Mouse (Mus musculus): ENCODE measurements around the gene Chst5. TPM values are rescaled to one million over a fixed set of nuclear protein-coding genes. Genes with fewer than 3 reads are reported as not detected.
A peak's percentile ranks its signal among the peaks of the same experiment; 100 is the strongest.
"Not testable (repeated sequence)": the region's sequence is repeated elsewhere in the genome, so short reads cannot be mapped to it uniquely, and the experiment has no call there.

The Chst5 gene
- total RNA-seq (2021) = under 1 TPM; 0.44 to 0.95 TPM
- long read RNA-seq, experiment 1, partial matches to known transcripts = 0 of 2 reads
- long read RNA-seq, experiment 1, other reads (novel, unspliced or antisense) = 1 of 2 reads
- long read RNA-seq, experiment 2, partial matches to known transcripts = 0 of 5 reads
- long read RNA-seq, experiment 2, other reads (novel, unspliced or antisense) = 5 of 5 reads

DNA sequence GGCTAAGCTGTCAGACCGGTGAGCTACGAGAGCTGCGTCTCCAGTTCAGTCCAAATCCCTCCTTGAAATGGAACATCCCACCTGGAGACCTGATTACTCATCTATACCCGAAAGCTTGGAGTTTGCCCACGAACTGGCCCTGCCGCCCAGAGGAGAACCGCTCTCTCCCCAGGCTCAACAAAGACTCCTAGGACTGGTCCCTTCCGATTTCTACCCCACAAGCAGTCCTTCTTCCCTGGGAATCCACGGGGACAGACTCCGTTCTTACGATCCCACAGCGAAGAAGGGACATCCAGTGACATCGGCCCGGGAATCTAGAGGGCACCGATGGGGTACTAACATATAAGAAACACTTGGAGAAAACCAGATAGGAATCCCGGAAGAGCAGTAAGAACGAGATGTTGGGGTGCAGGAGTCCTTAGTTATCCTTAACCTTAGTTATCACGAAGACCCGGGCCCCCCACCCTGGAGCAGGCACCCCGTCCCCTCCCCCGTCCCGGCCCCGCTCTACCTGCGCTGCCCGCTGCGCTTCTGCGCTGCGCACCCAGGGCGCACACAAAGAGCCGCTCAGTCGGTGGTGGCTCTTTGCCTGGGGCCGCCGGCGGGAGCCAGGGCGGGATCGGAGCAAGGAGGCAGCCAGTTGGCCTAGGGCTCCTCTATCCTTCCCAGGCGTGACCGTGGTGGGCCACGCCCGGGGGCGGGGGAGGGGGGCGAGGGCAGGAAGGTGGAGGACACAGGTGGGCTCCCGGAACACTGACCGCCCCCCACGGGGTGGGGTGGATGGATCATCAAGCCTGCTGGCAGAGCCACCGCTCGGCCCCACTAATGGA lies at the start of gene Chst5:
TSS of gene Chst5 (minus strand) at position 827 of the 830 bp plus-strand sequence.
- DNase-seq (ENCODE audit: low spot score in 2 of 2) = no peak

DNA sequence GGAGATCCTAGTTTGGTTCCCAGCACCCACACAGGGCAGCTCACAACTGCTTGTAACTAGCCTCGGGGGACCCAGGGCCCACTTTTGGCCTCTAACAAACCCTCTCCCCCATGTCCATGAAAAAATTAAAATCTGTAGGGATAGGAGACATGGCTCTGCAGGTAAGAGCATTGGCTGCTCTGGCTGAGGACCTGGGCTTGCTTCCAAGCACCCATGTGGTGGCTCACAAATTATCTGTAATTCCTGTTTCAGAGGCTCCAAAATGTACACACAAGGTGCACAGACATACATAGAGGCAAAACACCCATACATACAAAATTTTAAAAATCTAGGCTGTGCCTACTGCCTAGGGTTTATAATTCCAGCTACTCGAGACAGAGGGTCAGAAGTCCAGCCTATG lies 47.0 kb upstream of the Chst5 start:
- no peak for DNase-seq (ENCODE audit: low spot score in 2 of 2)

DNA sequence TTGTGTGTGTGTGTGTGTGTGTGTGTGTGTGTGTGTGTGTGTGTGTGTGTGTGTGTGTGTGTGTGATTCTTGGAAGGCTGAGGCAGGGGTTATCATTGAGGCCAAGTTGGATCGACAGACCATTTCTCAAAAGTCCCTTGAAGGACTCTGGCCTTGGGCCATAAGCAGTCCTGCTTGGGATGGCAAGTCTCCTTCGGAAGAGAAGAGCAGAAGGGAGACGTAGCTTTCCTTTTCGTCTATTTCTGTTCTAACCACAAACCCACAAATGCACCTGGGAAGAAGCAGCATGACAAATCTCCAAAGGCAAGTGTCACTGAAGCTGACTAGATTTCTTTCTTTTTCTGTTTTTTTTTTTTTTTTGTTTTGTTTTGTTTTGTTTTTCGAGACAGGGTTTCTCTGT lies 45.6 kb upstream of the Chst5 start:
- DNase-seq (ENCODE audit: low spot score in 2 of 2) = no peak

DNA sequence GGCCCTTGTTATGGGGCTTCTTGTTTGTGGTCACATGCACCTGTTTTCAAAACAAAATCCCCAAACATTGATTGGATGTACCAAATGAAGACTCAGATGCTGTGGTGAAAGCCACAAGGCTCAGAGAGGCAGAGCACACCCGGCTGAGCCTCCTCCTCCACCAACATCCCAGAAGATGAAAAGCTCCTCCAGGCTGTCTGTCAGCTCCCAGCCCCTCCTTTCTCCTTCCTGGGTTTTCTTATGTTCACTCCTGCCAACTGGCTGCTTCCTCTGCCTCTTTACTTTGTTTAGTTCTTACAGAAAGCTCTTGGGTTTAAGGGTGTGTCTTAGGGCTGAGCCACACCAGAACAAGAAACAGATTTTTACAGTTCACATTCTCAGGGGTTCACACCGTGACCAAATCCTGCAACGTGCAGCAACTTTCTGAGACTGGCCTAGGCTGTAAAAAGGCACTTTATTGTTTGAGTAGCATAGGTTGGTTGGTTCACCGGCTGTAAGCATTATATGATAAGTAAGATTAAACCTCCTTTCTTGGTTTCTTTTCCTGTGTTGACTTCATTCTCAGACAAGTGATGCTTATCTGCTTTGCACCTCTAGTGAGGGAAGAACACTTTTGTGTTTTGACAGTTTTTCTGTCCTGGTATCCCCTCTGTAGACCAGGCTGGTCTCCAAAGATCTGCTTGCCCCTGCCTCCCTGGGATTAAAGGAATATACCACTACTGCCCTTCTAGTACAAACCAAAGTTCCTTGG lies 44.8 kb upstream of the Chst5 start:
- no peak for DNase-seq (ENCODE audit: low spot score in 2 of 2)

DNA sequence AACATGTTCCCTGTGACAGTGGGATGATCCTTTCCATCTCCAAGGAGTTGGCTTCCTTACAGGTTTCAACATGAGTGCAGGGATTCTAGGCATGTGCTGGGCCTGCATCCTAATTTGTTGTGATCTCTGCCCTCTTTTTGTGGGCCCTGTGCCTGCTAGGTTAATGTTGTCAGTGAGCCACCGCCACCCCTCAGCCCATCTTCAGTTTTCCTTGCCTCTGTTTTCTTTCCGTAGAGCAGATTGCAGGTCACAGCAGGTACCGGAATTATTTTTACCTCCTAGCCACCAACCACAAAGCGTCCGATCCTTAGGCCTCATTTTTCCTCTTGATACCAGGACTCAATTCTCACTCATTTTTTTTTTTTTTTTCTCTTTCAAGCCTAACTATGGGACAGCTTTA lies 41.7 kb upstream of the Chst5 start:
- DNase-seq (ENCODE audit: low spot score in 2 of 2) = no peak

DNA sequence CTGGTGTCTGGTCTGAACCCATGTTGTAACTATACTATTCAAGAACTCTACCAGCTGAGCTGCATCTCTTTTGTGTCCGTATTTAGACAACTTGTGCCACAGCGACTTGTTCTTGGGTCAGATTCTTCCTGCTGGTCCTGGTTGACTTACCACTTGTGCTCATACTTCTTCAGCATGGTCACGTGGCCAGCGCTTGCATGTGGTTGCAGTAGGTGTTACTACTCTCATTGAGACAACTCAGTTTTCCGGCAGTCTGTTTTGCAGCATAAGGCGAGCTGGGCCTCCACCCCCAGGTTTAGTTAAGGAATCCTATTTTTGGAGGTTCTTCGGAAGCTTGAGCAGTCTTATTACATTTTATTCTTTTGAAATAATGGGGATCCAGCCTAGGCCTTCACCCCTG lies 41.1 kb upstream of the Chst5 start:
- DNase-seq (ENCODE audit: low spot score in 2 of 2) = peak in 1 of 2 experiments; percentile 38

DNA sequence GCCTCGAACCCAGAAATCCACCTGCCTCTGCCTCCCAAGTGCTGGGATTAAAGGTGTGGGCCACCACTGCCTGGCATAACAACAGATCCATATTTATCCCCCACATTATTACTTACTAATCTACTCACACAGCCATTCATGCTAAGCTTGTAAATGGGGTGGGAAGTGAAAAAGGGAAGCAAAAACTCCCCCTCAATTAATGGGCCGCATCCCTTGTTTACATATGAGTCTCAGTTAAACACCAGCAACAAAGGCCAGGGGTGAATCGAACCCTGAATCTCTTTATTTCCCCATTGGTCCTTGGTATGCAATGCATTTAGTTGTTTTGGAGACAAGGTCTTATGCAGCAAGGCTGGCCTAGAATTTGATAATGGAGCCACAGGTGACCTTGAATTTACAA lies 40.6 kb upstream of the Chst5 start:
- DNase-seq (ENCODE audit: low spot score in 2 of 2) = no peak

DNA sequence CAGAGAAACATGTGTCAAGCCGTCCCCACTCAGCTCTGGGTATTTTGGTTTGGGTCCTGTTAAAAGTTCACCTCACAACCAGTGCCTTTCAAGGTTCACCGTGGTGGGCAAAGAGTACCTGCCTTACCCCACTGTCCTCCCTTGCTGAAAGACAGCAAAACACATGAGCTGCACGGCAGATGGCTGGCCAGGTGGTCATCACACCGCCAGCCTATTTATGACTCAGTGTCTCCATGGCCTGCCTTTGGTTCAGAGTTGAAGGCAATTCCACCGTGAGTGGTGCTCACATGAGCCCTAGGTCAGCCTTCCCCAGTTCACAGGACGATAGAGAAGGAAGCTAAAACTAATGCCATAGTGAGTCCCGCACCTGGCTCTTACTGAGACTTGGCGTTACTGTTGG lies 37.7 kb upstream of the Chst5 start:
- DNase-seq (ENCODE audit: low spot score in 2 of 2) = no peak

DNA sequence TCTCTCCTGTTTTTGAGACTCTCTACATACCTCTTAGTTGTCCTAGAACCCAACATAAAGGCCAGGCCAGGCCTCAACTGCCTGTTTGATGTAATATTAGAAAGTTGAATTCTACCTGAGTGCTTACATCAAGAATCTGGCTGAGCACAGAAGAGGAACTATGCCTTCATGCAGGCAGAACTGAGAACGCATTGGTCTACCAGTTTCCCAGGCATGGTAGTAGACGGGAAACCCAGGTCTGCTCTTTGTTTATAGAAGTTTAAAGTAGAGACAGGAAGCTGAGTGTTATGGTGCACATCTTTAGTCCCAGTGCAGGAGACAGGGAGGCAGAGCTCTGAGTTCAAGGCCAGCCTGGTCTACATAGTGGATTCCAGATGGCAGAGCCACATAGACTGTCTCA lies 36.9 kb upstream of the Chst5 start:
- no peak for DNase-seq (ENCODE audit: low spot score in 2 of 2)

DNA sequence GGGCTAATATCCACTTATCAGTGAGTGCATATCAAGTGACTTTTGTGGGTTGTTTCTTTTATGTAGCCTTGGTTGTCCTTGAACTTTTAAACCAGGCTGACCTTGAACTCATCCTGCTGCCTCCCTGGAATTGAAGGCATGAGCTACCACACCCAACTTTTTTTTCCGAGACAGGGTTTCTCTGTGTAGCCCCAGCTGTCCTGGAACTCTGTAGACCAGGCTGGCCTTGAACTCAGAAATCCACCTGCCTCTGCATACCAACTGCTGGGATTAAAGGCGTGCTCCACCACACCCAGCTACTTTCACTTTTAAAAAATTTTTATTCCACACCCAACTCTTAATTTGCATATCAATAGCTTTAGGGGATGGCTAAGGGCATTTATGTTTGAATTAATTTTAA lies 33.3 kb upstream of the Chst5 start:
- DNase-seq (ENCODE audit: low spot score in 2 of 2) = no peak

DNA sequence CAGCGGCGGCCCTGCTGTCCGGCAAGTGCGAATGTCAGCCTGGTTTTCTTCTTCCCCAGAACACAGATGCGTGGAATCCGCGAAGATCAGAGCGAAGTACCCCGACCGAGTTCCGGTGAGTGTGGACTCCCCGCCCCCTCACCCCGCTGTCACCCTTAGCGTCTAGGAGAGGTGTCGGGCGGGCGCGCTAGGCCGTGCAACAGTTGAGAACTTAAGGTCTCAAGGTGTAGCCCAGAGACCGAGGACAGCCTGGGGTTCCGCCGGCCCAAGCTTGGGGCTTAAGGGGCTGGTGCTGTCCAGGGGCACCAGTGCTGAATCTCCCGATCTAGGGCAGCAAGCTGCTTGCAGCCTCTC lies 30.8 kb upstream of the Chst5 start:
- peak in 1 of 2 experiments; percentile 35 for DNase-seq (ENCODE audit: low spot score in 2 of 2)

DNA sequence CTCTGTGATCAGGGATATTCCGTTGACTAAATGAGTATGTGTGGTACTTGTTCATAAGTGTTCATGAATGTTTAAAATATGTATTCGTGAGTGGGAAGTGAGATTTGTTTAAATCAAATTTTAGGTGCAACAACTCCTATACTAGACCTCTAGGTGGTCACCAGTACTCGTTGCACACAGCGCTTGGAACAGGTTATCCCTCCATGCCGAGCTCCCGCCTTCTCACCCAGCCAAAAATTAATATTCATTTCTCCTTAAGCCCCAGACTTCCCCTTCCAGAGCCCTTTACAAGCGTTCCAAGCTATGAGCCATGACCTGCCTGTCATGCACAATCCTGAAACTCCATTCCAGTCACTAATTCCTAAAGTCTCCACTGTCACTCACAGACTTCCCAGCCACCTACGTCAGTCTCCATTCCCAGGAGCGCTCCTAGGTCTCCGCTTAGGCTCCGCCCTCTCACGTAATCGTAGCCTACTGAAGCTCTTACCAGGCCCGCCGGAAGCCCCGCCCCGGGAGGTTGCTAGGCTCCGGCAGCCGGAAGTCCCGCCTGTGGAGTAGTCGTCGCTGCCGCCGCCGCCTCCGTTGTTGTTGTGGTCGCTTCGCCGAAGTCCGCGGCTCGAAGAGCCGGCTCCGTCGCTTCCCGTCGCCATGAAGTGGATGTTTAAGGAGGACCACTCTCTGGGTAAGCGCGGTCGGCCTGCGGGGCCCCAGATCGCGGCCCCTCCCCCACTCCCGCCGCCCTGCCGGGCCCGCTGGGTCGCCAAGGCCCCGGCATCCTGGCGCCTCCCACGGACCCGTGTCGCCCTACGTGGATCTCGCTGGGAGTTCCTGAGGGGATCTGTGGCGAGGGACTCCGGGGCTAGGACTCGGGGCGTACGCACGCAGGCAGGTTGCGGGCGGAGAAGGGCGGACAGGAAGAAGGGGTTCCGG lies 30.2 kb upstream of the Chst5 start, which contains the start of gene Gabarapl2:
TSS of gene Gabarapl2 (plus strand) at position 533 of the 930 bp plus-strand sequence.
- peak; percentile 91 to 98 for DNase-seq (ENCODE audit: low spot score in 2 of 2)

DNA sequence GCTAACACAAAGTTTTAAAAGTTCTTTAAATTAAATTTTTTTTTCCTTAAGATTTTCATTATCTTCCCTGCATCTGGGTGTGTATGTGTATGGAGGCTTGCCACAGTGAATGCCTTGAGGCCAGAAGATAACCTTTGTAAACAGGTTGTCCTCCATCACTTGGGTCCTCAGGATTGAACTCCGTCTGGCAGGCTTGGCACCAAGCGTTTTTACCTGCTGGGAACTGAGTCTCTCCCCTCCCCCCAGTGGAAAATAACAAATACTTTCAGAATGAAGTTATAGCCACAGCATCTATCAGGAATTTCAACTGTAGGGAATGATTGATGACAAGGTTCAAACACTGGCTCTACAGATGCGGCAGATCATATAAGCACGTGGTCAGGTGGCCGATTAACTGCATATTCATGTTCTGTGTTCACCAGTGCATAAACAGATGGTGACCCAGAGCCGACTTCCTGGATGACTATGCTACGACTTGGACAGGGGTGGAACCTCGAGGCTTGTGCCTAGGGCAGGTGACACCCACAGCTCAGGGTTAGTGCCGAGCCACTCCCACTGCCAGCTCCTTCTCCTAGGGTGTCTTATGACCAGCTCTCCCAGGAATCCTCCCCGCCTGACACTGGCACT lies 29.4 kb upstream of the Chst5 start:
- no peak for DNase-seq (ENCODE audit: low spot score in 2 of 2)

DNA sequence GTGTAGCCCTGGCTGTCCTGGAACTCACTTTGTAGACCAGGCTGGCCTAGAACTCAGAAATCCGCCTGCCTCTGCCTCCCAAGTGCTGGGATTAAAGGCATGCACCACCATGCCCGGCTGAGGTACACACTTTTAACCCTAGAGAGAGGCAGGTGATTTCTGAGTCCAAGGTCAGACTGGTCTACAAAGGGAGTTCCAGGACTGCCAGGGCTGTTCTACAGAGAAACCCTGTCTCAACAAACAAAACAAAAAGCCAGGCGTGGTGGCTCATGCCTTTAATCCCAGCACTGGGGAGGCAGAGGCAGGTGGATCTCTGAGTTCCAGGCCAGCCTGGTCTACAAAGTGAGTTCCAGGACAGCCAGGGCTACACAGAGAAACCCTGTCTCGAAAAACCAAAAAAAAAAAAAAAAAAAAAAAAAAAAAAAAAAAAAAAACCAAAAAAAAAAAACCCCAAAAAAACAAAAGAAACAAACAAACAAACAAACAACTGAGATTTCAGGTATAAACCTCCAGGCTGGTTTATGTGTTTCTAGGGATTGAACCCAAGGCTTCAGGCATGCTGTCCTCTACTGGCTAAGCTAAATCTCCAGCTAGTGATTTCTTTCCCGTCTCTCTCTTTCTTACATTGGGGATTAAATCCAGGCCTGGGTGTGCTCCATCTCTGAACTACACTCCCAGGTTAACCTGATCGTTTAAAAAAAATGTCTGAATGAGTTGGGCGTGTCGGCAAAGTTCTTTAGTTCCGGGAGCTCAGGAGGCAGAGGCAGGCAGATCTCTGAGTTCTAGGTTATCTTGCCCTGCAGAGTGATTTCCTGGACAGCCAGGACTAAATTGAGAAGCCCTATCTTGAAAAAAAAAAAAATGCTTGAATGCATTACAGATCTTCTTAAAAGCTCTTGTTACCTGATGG lies 28.1 kb upstream of the Chst5 start:
- DNase-seq (ENCODE audit: low spot score in 2 of 2) = not testable (repeated sequence)

DNA sequence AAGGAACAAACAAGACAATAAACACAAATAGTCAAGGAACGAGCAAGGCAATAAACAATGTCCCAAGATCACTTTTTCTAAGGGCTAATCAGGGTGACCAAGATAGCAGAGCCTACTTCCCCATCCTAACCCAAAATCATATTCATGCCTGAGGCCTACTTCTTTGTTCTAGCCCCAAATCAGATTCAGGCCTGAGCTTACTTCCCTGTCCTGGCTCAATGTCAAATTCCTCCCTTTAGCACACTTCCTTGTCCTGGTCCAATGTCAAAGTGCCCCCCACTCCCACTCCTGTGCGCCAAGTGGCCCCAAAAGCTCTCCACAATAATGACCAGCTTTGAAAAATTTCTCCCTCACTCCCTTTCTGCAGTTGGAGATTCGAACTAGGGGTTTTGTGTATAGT lies 26.9 kb upstream of the Chst5 start:
- no peak for DNase-seq (ENCODE audit: low spot score in 2 of 2)

DNA sequence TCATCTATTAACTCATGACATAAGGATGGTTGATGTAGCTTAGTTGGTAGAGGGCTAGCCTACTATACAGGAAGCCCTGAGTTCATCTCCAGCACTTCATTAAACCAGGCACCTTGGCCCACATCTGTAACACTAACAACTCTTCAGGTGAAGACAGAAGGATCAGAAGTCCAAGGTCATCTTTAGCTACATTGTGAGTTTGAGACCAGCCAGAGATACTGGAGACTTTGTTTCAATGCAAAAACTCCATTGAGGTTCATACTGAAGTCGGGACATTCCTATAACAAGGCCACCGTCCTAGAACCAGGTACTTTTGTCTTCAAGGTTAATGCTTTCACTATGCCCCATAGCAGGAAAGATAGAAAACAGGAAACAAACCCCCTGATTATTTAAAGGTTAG lies 24.0 kb upstream of the Chst5 start:
- DNase-seq (ENCODE audit: low spot score in 2 of 2) = no peak

DNA sequence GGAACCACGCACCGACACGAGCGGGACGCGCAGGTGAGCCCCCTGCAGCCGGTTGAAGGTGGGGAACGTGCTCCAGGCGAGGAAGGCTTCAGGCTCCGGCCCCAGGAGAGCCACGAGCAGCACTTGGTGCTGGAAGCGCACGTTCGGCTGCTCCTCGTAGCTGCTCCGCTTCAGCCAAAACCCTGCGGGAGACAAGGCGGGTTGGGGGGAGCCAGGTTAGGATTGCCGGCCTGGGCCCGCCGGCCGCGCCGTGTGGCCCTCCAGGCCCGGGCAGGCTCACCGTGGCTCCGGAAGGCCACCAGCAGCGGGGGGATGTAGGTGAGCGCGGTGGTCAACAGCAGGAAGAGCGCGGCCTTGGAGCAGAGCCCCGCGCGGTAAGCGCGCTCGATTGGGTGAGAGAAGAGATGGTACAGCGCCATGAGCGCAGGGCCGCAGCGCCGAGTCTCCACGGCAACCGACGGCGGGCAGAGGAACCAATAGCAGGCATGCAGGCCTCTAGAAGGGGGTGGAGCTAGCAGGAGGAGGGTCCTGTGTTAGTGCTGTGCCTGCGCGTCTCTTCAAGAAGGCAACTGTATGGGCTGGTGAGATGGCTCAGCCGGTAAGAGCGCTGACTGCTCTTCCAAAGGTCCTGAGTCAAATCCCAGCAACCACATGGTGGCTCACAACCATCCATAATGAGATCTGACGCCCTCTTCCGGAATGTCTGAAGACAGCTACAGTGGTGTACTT lies 23.3 kb upstream of the Chst5 start, which contains the start of gene Tmem231:
TSS of gene Tmem231 (minus strand) at position 534 of the 729 bp plus-strand sequence.
- peak; percentile 89 to 93 for DNase-seq (ENCODE audit: low spot score in 2 of 2)

DNA sequence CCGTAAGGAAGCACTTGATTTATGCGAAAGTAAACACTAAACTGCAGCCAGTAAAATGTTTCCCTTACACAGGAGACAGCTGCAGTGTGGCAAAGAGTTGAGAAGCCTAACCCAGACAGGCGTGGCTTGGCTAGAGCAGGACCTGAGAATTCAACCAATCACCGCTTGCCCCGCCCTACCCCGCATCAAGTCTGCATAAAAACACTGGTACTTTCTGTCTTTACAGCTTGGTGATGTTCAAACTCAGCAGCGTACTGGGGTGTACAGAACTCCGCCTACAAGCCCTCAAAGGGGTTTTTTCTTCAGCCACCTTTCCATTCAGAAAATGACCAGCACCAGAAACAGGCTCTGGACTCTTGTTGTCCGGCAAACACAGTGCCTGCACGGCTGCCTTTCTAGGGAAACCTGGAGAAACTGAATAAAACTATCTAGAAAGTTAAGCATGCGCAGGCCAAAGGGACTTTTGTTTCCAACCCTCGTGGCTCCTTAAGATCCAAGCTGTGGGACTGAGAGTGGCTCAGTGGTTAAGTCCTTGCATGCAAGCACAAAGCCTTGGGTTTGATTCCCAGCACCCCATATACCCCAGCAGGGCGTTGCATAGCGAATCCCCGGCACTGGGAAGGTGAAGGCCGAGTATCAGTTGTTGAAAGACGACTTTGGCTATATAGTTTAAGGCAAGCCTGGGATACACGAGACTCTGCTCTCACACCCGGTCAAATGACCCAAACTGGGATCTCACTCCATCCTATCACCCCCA lies 22.5 kb upstream of the Chst5 start:
- DNase-seq (ENCODE audit: low spot score in 2 of 2) = no peak
